Mouse (Mus musculus) liver, embryonic 14.5 days (tissue): ENCODE results near the gene Hexa.

Experiments used
- CTCF ChIP-seq: IDR thresholded peaks from 2 replicates; pipeline ENCODE4 v1.5.1; 2016; ENCODE audit warnings: antibody characterized with exemption, low read depth, control low read depth
- EP300 ChIP-seq: IDR thresholded peaks from 2 replicates; pipeline ENCODE4 v1.6.1; 2016; ENCODE audit warnings: antibody characterized with exemption, low read depth

DNA sequence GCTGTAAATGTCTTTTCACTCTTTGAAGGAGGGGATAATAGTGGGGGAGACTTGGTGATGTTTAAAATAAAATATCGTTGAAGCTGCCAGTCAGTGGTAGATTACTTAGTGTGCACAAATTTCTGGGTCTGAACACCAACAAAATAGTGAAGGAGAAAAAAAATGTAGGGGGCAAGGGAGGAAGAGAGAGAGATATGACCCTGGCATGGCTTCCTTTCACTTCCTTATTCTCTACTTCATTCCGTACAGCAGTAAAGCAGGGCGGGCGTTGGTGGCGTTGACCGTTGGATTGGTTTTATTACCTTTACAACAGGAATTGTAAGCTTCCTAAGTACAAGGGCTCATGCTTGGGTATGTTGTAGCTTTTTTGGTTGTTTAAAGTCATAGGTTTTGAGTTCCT is 2.3 kb downstream of the Hexa start:
- TF ChIP-seq CTCF (no peak), EP300 (no peak)
